Mouse (Mus musculus) heart, postnatal 0 days (tissue): Measurements from ENCODE around the gene Ulk4.

Experiments
- CTCF ChIP-seq: IDR thresholded peaks from 2 replicates; pipeline ENCODE4 v1.5.1; 2016; ENCODE audit warnings: antibody characterized with exemption, control low read depth, low read depth
- EP300 ChIP-seq: IDR thresholded peaks from 2 replicates; pipeline ENCODE4 v1.6.1; 2016; ENCODE audit warnings: antibody characterized with exemption, low read depth

- TF ChIP-seq CTCF (no peak), EP300 (no peak)
Measured at GRCm38 (mm10) chr9:120994223-120995155, 282.5 kb downstream of the Ulk4 start.
